Mouse (Mus musculus) heart, embryonic 14.5 days (tissue): ENCODE measurements at regions not wholly inside any gene's neighbourhood (a gene's known extent, or its start where the extent isn't known, plus 50 kb on each side); places are given as distances from the start of the nearest gene placed in this dataset.

ENCODE experiments used
- ATAC-seq: fragments of 200-750 bp; cut with Nextera tagmentation; 2 replicates; pipeline ENCODE4 v1.8.0; 2017; ENCODE audit warnings: low read depth, moderate TSS enrichment; ENCODE audit not compliant: insufficient number of reproducible peaks, insufficient read depth, low FRiP score
- H3K27ac ChIP-seq, 2 experiments: fragments of 200-500 bp in 1 of 2; fragments of 300-500 bp in 1 of 2; sonication (generic) in 1 of 2; replicated peaks in 1 of 2; 2 replicates each; pipeline ENCODE4 v1.5.1; 2012 to 2014; ENCODE audit warnings: low read depth in 2 of 2, low read length in 2 of 2, control low read depth in 1 of 2, mild to moderate bottlenecking in 1 of 2, mixed read lengths in 1 of 2; ENCODE audit not compliant: control insufficient read depth in 1 of 2, insufficient read depth in 1 of 2
- H3K27me3 ChIP-seq: fragments of 300-500 bp; sonication (generic); 2 replicates; pipeline ENCODE4 v1.6.1; 2014; ENCODE audit warnings: mild to moderate bottlenecking, low read length, control low read depth; ENCODE audit not compliant: control insufficient read depth, insufficient read depth
- H3K36me3 ChIP-seq: fragments of 300-500 bp; sonication (generic); 2 replicates; pipeline ENCODE4 v1.6.1; 2014; ENCODE audit warnings: mild to moderate bottlenecking, control low read depth, low read length, mixed read lengths; ENCODE audit not compliant: control insufficient read depth, insufficient read depth
- H3K4me1 ChIP-seq, 2 experiments: fragments of 200-500 bp in 1 of 2; fragments of 300-500 bp in 1 of 2; sonication (generic) in 1 of 2; 2 replicates each; pipeline ENCODE4 v1.6.1; 2012 to 2014; ENCODE audit warnings: low read length in 2 of 2, control low read depth in 1 of 2, mixed read lengths in 1 of 2; ENCODE audit not compliant: control insufficient read depth in 2 of 2, insufficient read depth in 2 of 2
- H3K4me2 ChIP-seq: fragments of 300-500 bp; sonication (generic); 2 replicates; pipeline ENCODE4 v1.6.1; 2014; ENCODE audit warnings: mild to moderate bottlenecking, low read length
- H3K4me3 ChIP-seq, 2 experiments: fragments of 200-500 bp in 1 of 2; fragments of 300-500 bp in 1 of 2; sonication (generic) in 1 of 2; 2 replicates each; pipeline ENCODE4 v1.5.1; 2012 to 2014; ENCODE audit warnings: low read length in 2 of 2, mild to moderate bottlenecking in 2 of 2, control low read depth in 1 of 2, low read depth in 1 of 2, moderate library complexity in 1 of 2; ENCODE audit not compliant: control insufficient read depth in 1 of 2, insufficient read depth in 1 of 2
- H3K9ac ChIP-seq: fragments of 300-500 bp; sonication (generic); 2 replicates; pipeline ENCODE4 v1.6.1; 2014; ENCODE audit warnings: mild to moderate bottlenecking, low read length
- H3K9me3 ChIP-seq: fragments of 300-500 bp; sonication (generic); 2 replicates; pipeline ENCODE4 v1.6.1; 2016; ENCODE audit warnings: low read length, control low read depth; ENCODE audit not compliant: control insufficient read depth
- WGBS: fragments of 180-500 bp; shearing (Covaris S2); extraction: QIAGEN DNeasy Blood & Tissue Kit; methylation state at CpG from one replicate; pipeline ENCODE4 v1.1.7; 2014; 5-methylcytosine and 5-hydroxymethylcytosine counted together

DNA sequence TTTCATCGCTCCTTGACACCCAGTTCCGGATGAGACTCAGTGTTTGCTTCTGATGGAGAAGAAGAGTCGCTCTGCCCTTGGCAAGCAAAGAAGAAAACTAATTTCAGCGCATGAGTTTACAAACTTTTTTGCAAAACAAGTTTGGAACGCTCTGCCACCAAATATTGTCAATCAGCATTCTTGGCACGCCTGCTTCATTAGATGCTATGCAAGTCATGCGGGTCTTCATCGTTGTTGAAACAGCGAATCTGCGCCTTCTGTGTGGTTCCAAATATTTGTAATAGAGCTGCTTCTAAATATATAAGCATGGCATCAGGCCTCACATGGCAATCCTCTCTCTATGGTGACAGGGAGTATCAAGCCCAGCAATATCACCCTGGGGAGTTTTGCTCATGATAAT lies 301.9 kb upstream of the Noct start:
- no peaks in the 10 kb centered on the region for H3K27me3 ChIP-seq
- WGBS: 92% methylated on average over 10 of the region's 10 CpGs
- H3K27ac ChIP-seq: no peak overlapping the region
- H3K9me3 ChIP-seq: no peaks in the 10 kb centered on the region
- ATAC-seq: no peak
- no peak overlapping the region for H3K9ac ChIP-seq
- H3K4me3 ChIP-seq: no peak overlapping the region
- H3K36me3 ChIP-seq: no peaks in the 10 kb centered on the region
- no peaks in the 10 kb centered on the region for H3K4me1 ChIP-seq
- H3K4me2 ChIP-seq: no peak overlapping the region

DNA sequence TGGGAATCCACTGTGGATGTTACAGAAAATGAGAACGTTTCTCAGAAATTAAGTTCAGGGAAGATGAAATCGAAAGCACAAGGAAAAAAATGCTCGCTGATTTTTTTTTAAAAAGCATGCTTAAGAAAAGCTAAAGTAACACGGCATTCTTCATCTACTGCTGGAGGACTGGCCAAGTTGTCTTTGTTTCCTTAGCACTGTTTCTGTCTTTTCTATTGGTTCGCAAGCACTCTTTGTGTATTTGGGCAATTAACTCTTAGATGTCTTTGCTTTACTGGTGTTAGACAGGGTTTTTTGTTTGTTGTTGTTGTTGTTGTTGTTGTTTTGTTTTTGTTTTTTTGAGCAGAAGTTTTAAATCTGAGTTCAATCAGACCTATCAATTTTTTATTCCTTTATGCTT lies 301.4 kb upstream of the Noct start:
- Histone ChIP-seq H3K36me3 (no peaks in the 10 kb centered on the region), H3K9me3 (no peaks in the 10 kb centered on the region), H3K4me2 (no peak overlapping the region), H3K27ac (no peak overlapping the region), H3K4me1 (no peaks in the 10 kb centered on the region), H3K4me3 (no peak overlapping the region), H3K9ac (no peak overlapping the region), H3K27me3 (no peaks in the 10 kb centered on the region)
- 85% methylated on average over 5 of the region's 5 CpGs for WGBS
- no peak for ATAC-seq

DNA sequence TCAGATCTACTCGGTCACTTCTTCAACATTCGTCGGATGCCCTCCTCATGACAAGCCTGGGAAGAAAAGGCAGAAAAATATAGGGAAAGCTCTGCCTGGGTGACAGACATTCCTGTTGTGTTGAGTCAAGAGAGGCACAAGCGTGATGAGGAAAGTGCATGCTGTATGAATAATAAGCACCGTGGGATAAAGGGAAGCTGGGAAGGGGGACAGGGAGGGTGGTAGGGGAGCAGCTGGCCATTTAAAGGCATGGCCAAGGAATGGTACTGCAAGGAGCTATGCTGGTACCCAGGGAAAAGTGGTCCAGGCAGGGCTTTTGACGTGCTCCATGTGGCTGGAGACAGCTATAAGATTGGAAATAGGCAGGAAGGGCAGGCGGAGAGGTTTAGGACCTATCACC lies 300.9 kb upstream of the Noct start:
- H3K27me3 ChIP-seq: no peaks in the 10 kb centered on the region
- no peak overlapping the region for H3K4me3 ChIP-seq
- no peak for ATAC-seq
- no peaks in the 10 kb centered on the region for H3K36me3 ChIP-seq
- WGBS: 75% methylated on average over 7 of the region's 7 CpGs
- no peak overlapping the region for H3K27ac ChIP-seq
- no peak overlapping the region for H3K4me2 ChIP-seq
- H3K4me1 ChIP-seq: no peaks in the 10 kb centered on the region
- H3K9ac ChIP-seq: no peak overlapping the region
- no peaks in the 10 kb centered on the region for H3K9me3 ChIP-seq

DNA sequence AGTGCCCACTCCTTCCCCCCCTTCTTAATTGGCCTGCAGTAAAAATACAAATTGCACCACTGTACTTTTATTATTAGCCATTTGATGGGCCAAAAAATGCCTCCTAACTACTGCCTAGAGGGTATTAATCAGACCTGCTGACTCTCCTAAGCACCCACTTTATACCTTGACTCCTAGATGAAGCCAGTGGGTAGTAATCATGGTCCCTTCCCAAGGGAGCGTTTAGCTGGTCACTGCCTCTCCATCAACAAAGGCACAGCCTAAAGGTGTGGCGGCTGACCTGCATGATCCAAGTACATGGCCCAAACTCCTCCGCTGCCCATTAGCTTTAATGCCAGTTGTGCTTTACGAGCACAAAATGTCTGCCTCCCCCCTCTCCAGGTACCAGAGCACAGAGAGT lies 296.9 kb upstream of the Noct start:
- WGBS: 80% methylated on average over 4 of the region's 4 CpGs
- no peaks in the 10 kb centered on the region for H3K4me1 ChIP-seq
- no peak for ATAC-seq

DNA sequence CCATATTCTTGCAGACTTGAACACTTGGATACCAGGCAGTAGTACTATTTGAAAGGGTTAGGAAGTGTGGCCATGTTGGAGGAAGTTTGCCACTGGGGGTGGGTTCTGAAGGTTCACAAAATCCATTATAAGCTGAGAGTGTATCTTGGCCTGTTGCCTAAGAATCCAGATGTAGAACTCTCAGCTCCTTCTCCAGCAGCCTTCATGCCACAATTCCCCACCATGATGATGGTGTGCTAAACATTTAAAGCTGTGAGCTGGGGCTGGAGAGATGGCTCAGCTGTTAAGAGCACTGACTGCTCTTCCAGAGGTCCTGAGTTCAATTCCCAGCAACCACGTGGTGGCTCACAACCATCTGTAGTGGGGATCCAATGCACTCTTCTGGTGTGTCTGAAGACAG lies 295.2 kb upstream of the Noct start:
- WGBS: 57% methylated on average over 1 of the region's 1 CpGs
- Histone ChIP-seq H3K27me3 (no peaks in the 10 kb centered on the region), H3K9me3 (no peaks in the 10 kb centered on the region), H3K27ac (no peak overlapping the region), H3K4me3 (no peak overlapping the region), H3K9ac (no peak overlapping the region), H3K4me2 (no peak overlapping the region), H3K4me1 (no peaks in the 10 kb centered on the region), H3K36me3 (no peaks in the 10 kb centered on the region)
- no peak for ATAC-seq

More for the DNA sequence above, 296.9 kb upstream of the Noct start:
- no peak overlapping the region for H3K27ac ChIP-seq
- no peaks in the 10 kb centered on the region for H3K36me3 ChIP-seq
- H3K4me2 ChIP-seq: no peak overlapping the region
- H3K9me3 ChIP-seq: no peaks in the 10 kb centered on the region
- no peaks in the 10 kb centered on the region for H3K27me3 ChIP-seq
- no peak overlapping the region for H3K9ac ChIP-seq
- H3K4me3 ChIP-seq: no peak overlapping the region

DNA sequence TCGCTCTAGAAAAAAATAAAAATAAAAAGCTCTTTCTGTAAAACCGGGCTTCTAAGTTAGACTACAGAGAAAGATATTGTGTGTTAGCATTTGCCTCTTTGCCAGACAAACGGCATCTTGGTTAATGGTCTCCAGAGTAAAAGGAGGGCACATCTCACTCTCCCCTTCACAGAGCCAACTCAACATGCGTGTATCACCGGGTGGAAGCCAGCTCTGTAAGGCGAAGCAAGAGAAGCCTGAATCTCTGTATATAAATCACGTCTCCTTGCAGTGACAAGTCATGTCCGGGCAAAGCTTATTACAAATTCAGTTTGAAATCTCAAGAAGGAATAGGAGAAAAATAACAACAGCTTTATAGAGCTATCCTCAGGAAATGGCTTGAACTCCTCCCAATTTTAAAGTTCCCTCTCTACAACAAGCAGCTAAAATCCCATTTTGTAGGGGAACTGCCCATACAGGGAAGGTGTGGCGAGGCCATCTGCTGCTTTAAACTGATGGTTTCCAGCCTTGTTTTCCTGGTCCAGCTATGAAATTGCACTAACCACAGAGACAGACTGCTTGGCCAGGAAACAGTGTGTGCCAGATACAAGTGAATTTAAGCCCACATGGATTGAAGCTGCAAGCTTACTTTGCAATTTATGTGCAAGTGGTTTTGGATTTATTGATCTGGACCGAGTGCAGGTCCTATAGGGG lies 291.7 kb upstream of the Noct start:
- Histone ChIP-seq H3K27ac (no peak overlapping the region), H3K27me3 (no peaks in the 10 kb centered on the region), H3K36me3 (no peaks in the 10 kb centered on the region), H3K9me3 (no peaks in the 10 kb centered on the region), H3K9ac (no peak overlapping the region), H3K4me1 (no peaks in the 10 kb centered on the region), H3K4me3 (no peak overlapping the region), H3K4me2 (no peak overlapping the region)
- WGBS: 81% methylated on average over 10 of the region's 10 CpGs
- no peak for ATAC-seq

DNA sequence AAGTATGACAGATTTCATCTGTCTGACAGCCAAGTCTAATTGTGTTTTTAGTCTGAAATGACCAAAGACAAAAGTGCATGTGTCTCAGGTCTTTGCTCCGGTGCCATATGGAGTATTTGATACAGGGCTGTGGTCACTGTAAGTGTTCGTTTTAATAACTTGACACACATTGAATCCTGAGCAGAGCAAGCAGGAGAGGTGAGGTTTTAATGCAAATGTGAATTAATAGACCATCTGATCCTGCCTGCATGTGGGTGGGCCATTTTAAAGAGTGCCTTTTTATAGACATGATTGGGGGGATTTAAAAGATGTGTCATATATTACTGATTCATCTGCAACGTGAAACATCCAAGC lies 291.2 kb upstream of the Noct start:
- Histone ChIP-seq H3K4me2 (no peak overlapping the region), H3K4me3 (no peak overlapping the region), H3K27me3 (no peaks in the 10 kb centered on the region), H3K9ac (no peak overlapping the region), H3K36me3 (no peaks in the 10 kb centered on the region), H3K27ac (no peak overlapping the region), H3K4me1 (no peaks in the 10 kb centered on the region), H3K9me3 (no peaks in the 10 kb centered on the region)
- no peak for ATAC-seq
- WGBS: 79% methylated on average over 3 of the region's 3 CpGs

DNA sequence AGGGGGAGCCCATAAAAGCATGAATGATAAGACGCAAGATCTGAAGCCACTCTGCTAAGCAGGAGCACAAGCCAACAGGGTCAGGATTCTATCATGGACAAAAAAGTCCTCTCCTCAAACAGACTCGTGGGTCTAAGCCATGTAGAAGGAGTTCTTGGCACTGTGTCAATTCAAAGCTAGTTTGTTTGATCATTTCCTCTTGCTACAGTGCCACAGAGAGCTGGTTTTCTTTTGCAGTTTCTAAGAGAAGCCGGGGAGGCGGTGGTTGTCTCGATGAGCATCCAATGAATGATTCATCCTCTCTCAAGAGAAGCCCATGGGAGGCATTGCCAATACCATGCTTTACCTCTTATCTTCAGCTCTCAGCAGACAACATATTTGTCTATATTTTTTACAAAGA lies 284.6 kb upstream of the Noct start:
- ATAC-seq: no peak
- 67% methylated on average over 5 of the region's 5 CpGs for WGBS
- H3K27ac ChIP-seq: no peak overlapping the region

More for the DNA sequence above, 284.6 kb upstream of the Noct start:
- Histone ChIP-seq H3K4me1 (no peaks in the 10 kb centered on the region), H3K36me3 (no peaks in the 10 kb centered on the region), H3K4me2 (no peak overlapping the region), H3K27me3 (no peaks in the 10 kb centered on the region), H3K9me3 (no peaks in the 10 kb centered on the region), H3K9ac (no peak overlapping the region), H3K4me3 (no peak overlapping the region)
